Mouse (Mus musculus): Measurements from ENCODE around the gene Znhit2.
"Not testable (repeated sequence)": the region's sequence is repeated elsewhere in the genome, so short reads cannot be mapped to it uniquely, and the experiment has no call there.

Gene Znhit2

GRCm38 (mm10) chr19:6061021-6061533, at the start of gene Znhit2:
Gene Znhit2, plus strand, starts transcription at chr19:6061192.
- DNase-seq (ENCODE audit: low spot score) = peak; percentile 92

- no peak for DNase-seq (ENCODE audit: low spot score)
Observed at GRCm38 (mm10) chr19:6013691-6014090, 47.3 kb upstream of the Znhit2 start.

GRCm38 (mm10) chr19:6014991-6015510, 45.9 kb upstream of the Znhit2 start:
- DNase-seq (ENCODE audit: low spot score) = no peak

- DNase-seq (ENCODE audit: low spot score) = peak; percentile 36
Observed at GRCm38 (mm10) chr19:6015511-6016315, 45.3 kb upstream of the Znhit2 start, which contains the start of gene Capn1. Gene Capn1, minus strand, starts transcription at chr19:6015897.

- no peak for DNase-seq (ENCODE audit: low spot score)
Observed at GRCm38 (mm10) chr19:6016532-6016931, 44.5 kb upstream of the Znhit2 start.

GRCm38 (mm10) chr19:6018142-6019089, 42.6 kb upstream of the Znhit2 start:
- peak; percentile 66 for DNase-seq (ENCODE audit: low spot score)

GRCm38 (mm10) chr19:6020276-6020675, 40.7 kb upstream of the Znhit2 start:
- DNase-seq (ENCODE audit: low spot score) = no peak

GRCm38 (mm10) chr19:6023059-6023458, 37.9 kb upstream of the Znhit2 start:
- DNase-seq (ENCODE audit: low spot score) = no peak

- peak; percentile 71 for DNase-seq (ENCODE audit: low spot score)
Observed at GRCm38 (mm10) chr19:6023930-6024329, 37.1 kb upstream of the Znhit2 start.

GRCm38 (mm10) chr19:6028991-6029390, 32.0 kb upstream of the Znhit2 start:
- no peak for DNase-seq (ENCODE audit: low spot score)

- no peak for DNase-seq (ENCODE audit: low spot score)
Observed at GRCm38 (mm10) chr19:6029426-6029825, 31.6 kb upstream of the Znhit2 start.

GRCm38 (mm10) chr19:6030520-6031280, 30.3 kb upstream of the Znhit2 start:
- no peak for DNase-seq (ENCODE audit: low spot score)

- no peak for DNase-seq (ENCODE audit: low spot score)
Observed at GRCm38 (mm10) chr19:6035966-6036585, 24.9 kb upstream of the Znhit2 start.

- no peak for DNase-seq (ENCODE audit: low spot score)
Observed at GRCm38 (mm10) chr19:6037695-6038094, 23.3 kb upstream of the Znhit2 start.

GRCm38 (mm10) chr19:6038326-6038725, 22.7 kb upstream of the Znhit2 start:
- DNase-seq (ENCODE audit: low spot score) = no peak

GRCm38 (mm10) chr19:6040002-6040401, 21.0 kb upstream of the Znhit2 start:
- no peak for DNase-seq (ENCODE audit: low spot score)

- DNase-seq (ENCODE audit: low spot score) = no peak
Observed at GRCm38 (mm10) chr19:6042293-6042692, 18.7 kb upstream of the Znhit2 start.

GRCm38 (mm10) chr19:6044102-6044501, 16.9 kb upstream of the Znhit2 start:
- not testable (repeated sequence) for DNase-seq (ENCODE audit: low spot score)

GRCm38 (mm10) chr19:6045366-6046293, 15.4 kb upstream of the Znhit2 start:
- no peak for DNase-seq (ENCODE audit: low spot score)
